Mouse (Mus musculus) forebrain, embryonic 16.5 days (tissue): ENCODE data around the gene Rdh8. TPM values are rescaled to one million over a fixed set of nuclear protein-coding genes. Genes with fewer than 3 reads are reported as not detected.

Source experiments
- ATAC-seq: fragments of 200-750 bp; cut with Nextera tagmentation; 2 replicates; pipeline ENCODE4 v1.8.0; 2017; ENCODE audit warnings: mild to moderate bottlenecking, moderate library complexity
- H3K27ac ChIP-seq: fragments of 300-500 bp; sonication (generic); 2 replicates; pipeline ENCODE4 v1.5.1; 2014; ENCODE audit warnings: low read length, control low read depth
- H3K27me3 ChIP-seq: fragments of 300-500 bp; sonication (generic); replicated peaks from 2 replicates; pipeline ENCODE4 v1.6.1; 2014; ENCODE audit warnings: low read length; ENCODE audit not compliant: control insufficient read depth, insufficient read depth
- H3K36me3 ChIP-seq: fragments of 300-500 bp; sonication (generic); 2 replicates; pipeline ENCODE4 v1.6.1; 2014; ENCODE audit not compliant: control insufficient read depth, insufficient read depth
- H3K4me1 ChIP-seq: fragments of 300-500 bp; sonication (generic); replicated peaks from 2 replicates; pipeline ENCODE4 v1.6.1; 2014; ENCODE audit warnings: low read length; ENCODE audit not compliant: control insufficient read depth, insufficient read depth
- H3K4me2 ChIP-seq: fragments of 300-500 bp; sonication (generic); 2 replicates; pipeline ENCODE4 v1.6.1; 2014; ENCODE audit warnings: mild to moderate bottlenecking, low read length, control low read depth
- H3K4me3 ChIP-seq: fragments of 300-500 bp; sonication (generic); replicated peaks from 2 replicates; pipeline ENCODE4 v1.5.1; 2014; ENCODE audit warnings: mild to moderate bottlenecking, low read length, control low read depth
- H3K9ac ChIP-seq: fragments of 300-500 bp; sonication (generic); replicated peaks from 2 replicates; pipeline ENCODE4 v1.6.1; 2014; ENCODE audit warnings: low read depth, low read length, control low read depth
- H3K9me3 ChIP-seq: fragments of 300-500 bp; sonication (generic); 2 replicates; pipeline ENCODE4 v1.6.1; 2016; ENCODE audit warnings: low read length; ENCODE audit not compliant: control insufficient read depth
- WGBS: fragments of 180-500 bp; shearing (Covaris S2); extraction: QIAGEN DNeasy Blood & Tissue Kit; methylation state at CpG from one replicate; pipeline ENCODE4 v1.1.7; 2014; 5-methylcytosine and 5-hydroxymethylcytosine counted together
- polyA plus RNA-seq: library from polyadenylated mRNA; unstranded; fragments of >200 nt; fragmentation: Nextera tagmentation; extraction: Ambion mirVana; gene quantifications from 2 replicates; pipeline ENCODE4 v1.2.1, GENCODE M21; 2015

Gene Rdh8
- polyA plus RNA-seq, 1 experiment from 2014 or later, result not detected

- ATAC-seq, result no peak
- 60% methylated on average over 6 of the region's 6 CpGs for WGBS
- Histone ChIP-seq H3K9ac (no peak overlapping the region), H3K4me1 (no peaks in the 10 kb centered on the region), H3K27ac (no peak overlapping the region), H3K4me2 (no peak overlapping the region), H3K9me3 (no peaks in the 10 kb centered on the region), H3K36me3 (no peaks in the 10 kb centered on the region), H3K27me3 (0 out of 2 replicates have a peak, but pooled peaks cover 2% of the 10 kb centered on the region), H3K4me3 (no peak overlapping the region)
These were observed 41.6 kb downstream of the Rdh8 start for GRCm38 (mm10) chr9:20859926-20860325.

DNA sequence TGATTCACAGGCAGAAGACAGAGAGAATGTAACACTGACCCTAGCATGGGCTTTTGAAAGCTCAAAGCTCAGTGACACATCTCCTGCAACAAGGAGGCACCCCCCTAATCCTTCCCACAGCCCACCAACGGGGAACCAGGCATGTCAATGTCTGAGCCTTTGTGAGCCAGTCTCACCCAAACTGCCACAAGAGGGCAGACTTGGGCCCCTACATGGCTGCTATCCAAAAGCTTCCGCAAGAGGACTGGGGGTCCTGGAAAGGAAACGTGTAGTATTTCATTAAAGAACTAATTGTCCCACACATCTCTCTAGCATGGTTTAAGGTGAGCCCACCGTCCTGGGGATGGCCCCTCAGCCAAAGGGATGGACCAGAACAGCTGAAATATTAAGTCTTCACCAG, 43.5 kb downstream of the Rdh8 start:
- WGBS, result 3% methylated on average over 4 of the region's 4 CpGs
- H3K27ac ChIP-seq, result no peak overlapping the region
- no peak overlapping the region for H3K4me3 ChIP-seq
- 0 out of 2 replicates have a peak, but pooled peaks cover 2% of the 10 kb centered on the region for H3K27me3 ChIP-seq
- no peaks in the 10 kb centered on the region for H3K9me3 ChIP-seq
- no peaks in the 10 kb centered on the region for H3K36me3 ChIP-seq
- H3K4me1 ChIP-seq, result no peaks in the 10 kb centered on the region
- no peak overlapping the region for H3K9ac ChIP-seq
- no peak overlapping the region for H3K4me2 ChIP-seq
- ATAC-seq, result no peak

GRCm38 (mm10) chr9:20862225-20862624, 43.9 kb downstream of the Rdh8 start:
- no peaks in the 10 kb centered on the region for H3K4me1 ChIP-seq
- no peak overlapping the region for H3K4me3 ChIP-seq
- no peaks in the 10 kb centered on the region for H3K9me3 ChIP-seq
- H3K4me2 ChIP-seq, result no peak overlapping the region
- H3K9ac ChIP-seq, result no peak overlapping the region
- 65% methylated on average over 4 of the region's 4 CpGs for WGBS
- peaks cover 2% of the 10 kb centered on the region; the same call in 1 of the 2 replicates for H3K27me3 ChIP-seq
- H3K27ac ChIP-seq, result no peak overlapping the region
- no peaks in the 10 kb centered on the region for H3K36me3 ChIP-seq
- no peak for ATAC-seq

DNA sequence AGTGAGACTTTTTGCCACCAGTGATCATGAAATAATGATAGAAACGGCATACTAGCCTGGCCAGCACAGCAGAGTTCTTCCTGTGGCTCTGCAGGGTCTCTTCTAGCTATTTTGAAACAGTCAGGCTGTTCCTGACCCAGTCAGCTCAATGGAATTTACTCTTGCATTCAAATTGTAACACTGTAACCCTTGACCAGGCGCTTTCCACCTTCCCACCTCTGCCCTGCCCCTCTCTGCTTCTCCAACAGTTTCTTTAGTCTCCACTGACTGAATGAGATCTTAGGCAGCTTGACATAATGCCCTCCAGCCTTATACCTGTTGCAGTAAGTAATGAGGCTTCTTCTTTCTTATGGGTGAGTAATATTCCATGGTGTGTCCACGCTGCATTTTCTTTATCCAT, 48.6 kb downstream of the Rdh8 start:
- Histone ChIP-seq H3K27me3 (peaks cover 33% of the 10 kb centered on the region), H3K4me1 (no peaks in the 10 kb centered on the region), H3K9me3 (no peaks in the 10 kb centered on the region), H3K36me3 (no peaks in the 10 kb centered on the region), H3K4me3 (no peak overlapping the region), H3K4me2 (no peak overlapping the region), H3K27ac (no peak overlapping the region), H3K9ac (no peak overlapping the region)
- no peak for ATAC-seq
- WGBS, result 59% methylated on average over 3 of the region's 3 CpGs

DNA sequence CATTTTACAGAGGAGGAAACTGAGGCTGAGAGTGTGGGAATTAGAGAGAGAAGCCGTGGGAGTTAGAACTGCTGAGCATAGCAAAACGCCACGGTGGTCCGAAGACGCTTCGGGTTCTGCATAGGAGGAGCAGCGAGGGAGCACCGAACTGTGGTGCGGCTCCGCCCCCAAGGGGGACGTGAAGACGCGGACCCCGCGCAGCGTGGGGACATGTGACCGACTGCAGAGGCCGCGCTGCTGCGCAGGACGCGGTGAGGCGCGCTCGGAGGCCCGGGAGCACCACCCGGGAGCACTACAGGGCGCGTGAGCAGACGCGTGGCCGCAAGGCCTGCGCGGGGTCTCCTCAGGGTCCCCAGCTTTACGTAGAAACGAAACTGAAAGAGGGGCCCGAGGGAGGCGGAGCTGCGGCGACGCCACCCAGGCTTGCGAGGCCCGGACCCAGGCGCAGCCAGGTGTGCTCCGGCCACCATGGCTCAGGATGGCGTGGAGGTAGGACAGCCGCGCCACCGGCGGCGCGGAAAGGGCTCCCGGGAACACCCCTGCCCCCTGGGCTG, 50.2 kb downstream of the Rdh8 start, which contains the start of gene A230050P20Rik:
Gene A230050P20Rik, plus strand, starts transcription at position 195 of the 554 bp plus-strand sequence.
- Histone ChIP-seq H3K4me2 (peak within 1 kb of the TSS; percentile 45), H3K9ac (peak within 1 kb of the TSS; percentile 41), H3K27me3 (peaks cover 33% of the 10 kb centered on the region), H3K4me1 (no peaks in the 10 kb centered on the region), H3K36me3 (no peaks in the 10 kb centered on the region), H3K4me3 (peak within 1 kb of the TSS; percentile 42), H3K27ac (no peak within 1 kb of the TSS), H3K9me3 (no peaks in the 10 kb centered on the region)
- ATAC-seq, result peak; percentile 50; the same call in 1 of the 2 replicates
- 9% methylated on average over 52 of the region's 53 CpGs for WGBS

DNA sequence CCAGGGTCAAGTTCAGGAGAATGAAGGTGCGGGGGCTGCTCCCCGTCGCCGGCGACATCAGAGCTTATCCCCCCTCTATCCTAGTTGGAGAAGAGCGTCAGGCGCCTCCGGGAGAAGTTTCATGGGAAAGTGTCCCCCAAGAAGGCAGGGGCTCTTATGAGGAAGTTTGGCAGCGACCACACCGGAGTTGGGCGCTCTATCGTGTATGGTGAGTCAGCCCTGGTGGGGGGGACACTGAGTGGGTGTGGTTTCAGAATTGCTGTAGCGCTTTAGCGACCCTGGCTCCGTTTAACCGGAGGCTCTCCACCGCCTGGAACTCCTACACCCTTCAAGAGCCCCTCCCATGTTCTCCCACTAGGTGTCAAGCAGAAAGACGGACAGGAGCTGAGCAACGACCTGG, 50.9 kb downstream of the Rdh8 start:
- no peak for ATAC-seq
- no peaks in the 10 kb centered on the region for H3K36me3 ChIP-seq
- H3K27me3 ChIP-seq, result peaks cover 33% of the 10 kb centered on the region
- H3K4me1 ChIP-seq, result no peaks in the 10 kb centered on the region
- H3K4me2 ChIP-seq, result peak overlapping the region; percentile 45
- no peak overlapping the region for H3K27ac ChIP-seq
- H3K9ac ChIP-seq, result no peak overlapping the region
- H3K4me3 ChIP-seq, result peak overlapping the region; percentile 42; the same call in 1 of the 2 replicates
- WGBS, result 9% methylated on average over 19 of the region's 19 CpGs
- H3K9me3 ChIP-seq, result no peaks in the 10 kb centered on the region

- Histone ChIP-seq H3K4me2 (no peak overlapping the region), H3K9ac (no peak overlapping the region), H3K4me1 (no peaks in the 10 kb centered on the region), H3K27ac (no peak overlapping the region), H3K9me3 (no peaks in the 10 kb centered on the region), H3K4me3 (no peak overlapping the region), H3K27me3 (peaks cover 31% of the 10 kb centered on the region), H3K36me3 (no peaks in the 10 kb centered on the region)
- WGBS, result 74% methylated on average over 12 of the region's 12 CpGs
- ATAC-seq, result no peak
These were observed 52.2 kb downstream of the Rdh8 start for GRCm38 (mm10) chr9:20870211-20871173.

DNA sequence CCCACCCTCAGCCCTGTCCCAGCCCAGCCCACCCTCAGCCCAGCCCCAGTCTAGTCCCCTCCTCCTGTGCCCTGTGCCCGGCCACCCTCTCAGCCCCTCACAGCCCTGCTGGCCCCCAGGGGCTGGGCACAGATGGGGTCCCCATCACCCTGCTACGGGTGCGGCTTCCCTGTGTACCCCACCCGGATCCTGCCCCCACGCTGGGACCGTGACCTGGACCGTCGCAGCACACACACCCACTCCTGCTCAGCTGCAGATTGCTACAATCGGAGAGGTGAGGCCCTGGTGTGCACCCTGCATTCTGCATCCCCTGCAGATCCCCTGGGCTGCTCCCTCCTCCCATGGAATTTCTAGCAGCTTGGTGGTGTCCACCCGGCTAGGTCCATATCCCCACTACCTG, 54.7 kb downstream of the Rdh8 start:
- Histone ChIP-seq H3K4me1 (peaks cover 3% of the 10 kb centered on the region), H3K4me3 (no peak overlapping the region), H3K36me3 (no peaks in the 10 kb centered on the region), H3K27me3 (peaks cover 23% of the 10 kb centered on the region), H3K9me3 (no peaks in the 10 kb centered on the region), H3K27ac (no peak overlapping the region), H3K9ac (no peak overlapping the region), H3K4me2 (no peak overlapping the region)
- no peak for ATAC-seq
- WGBS, result 88% methylated on average over 10 of the region's 10 CpGs

DNA sequence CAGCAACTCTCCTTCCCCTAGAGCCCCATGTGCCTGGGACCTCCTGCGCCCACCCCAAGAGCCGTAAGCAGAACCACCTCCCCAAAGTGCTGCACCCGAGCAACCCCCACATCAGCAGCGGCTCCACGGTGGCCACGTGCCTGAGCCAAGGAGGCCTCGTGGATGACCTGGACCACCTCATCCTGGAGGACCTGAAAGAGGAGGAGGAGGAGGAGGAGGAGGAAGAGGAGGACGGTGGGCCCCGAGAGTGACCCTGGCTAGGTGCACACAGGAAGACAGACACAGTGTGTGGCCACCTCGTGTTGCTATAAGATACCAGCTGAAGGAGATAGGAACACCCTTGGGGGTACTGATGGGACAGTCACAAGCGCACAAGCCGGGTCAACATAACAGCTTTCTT, 55.2 kb downstream of the Rdh8 start:
- Histone ChIP-seq H3K4me1 (peaks cover 3% of the 10 kb centered on the region), H3K4me2 (no peak overlapping the region), H3K9me3 (no peaks in the 10 kb centered on the region), H3K27ac (no peak overlapping the region), H3K36me3 (no peaks in the 10 kb centered on the region), H3K4me3 (no peak overlapping the region), H3K27me3 (peaks cover 19% of the 10 kb centered on the region), H3K9ac (no peak overlapping the region)
- ATAC-seq, result no peak
- 90% methylated on average over 12 of the region's 12 CpGs for WGBS
